Mouse (Mus musculus): ENCODE results near the gene Vill.

Gene Vill

GRCm38 (mm10) chr9:119082039-119082438 is 29.5 kb downstream of the Vill start:
- CTCF ChIA-PET = no interaction called here

GRCm38 (mm10) chr9:119082656-119083430 is 30.3 kb downstream of the Vill start:
- CTCF ChIA-PET = no interaction called here

- CTCF ChIA-PET = interaction anchor here (0.6 to 0.7 kb wide), 2 partner anchors 33 to 53 kb away, joined by 3 to 4 read pairs; no protein-coding TSS in a partner anchor
These were observed 31.4 kb downstream of the Vill start for GRCm38 (mm10) chr9:119083966-119084365.

- CTCF ChIA-PET = no interaction called here
These were observed 33.9 kb downstream of the Vill start for GRCm38 (mm10) chr9:119086451-119086850.

- CTCF ChIA-PET = no interaction called here
These were observed 34.7 kb downstream of the Vill start for GRCm38 (mm10) chr9:119087309-119087708.

- CTCF ChIA-PET = no interaction called here
These were observed 35.7 kb downstream of the Vill start for GRCm38 (mm10) chr9:119088148-119088801.

GRCm38 (mm10) chr9:119089437-119089836 is 36.9 kb downstream of the Vill start:
- CTCF ChIA-PET = no interaction called here

- CTCF ChIA-PET = no interaction called here
These were observed 37.9 kb downstream of the Vill start for GRCm38 (mm10) chr9:119090462-119090861.

GRCm38 (mm10) chr9:119091581-119092310 is 39.2 kb downstream of the Vill start:
- CTCF ChIA-PET = no interaction called here

- CTCF ChIA-PET = no interaction called here
These were observed 40.2 kb downstream of the Vill start for GRCm38 (mm10) chr9:119092473-119093418.

GRCm38 (mm10) chr9:119093419-119094295 is 41.1 kb downstream of the Vill start, which contains the start of gene Plcd1:
Plcd1 (minus strand) TSS chr9:119093502.
- CTCF ChIA-PET = no interaction called here

- CTCF ChIA-PET = no interaction called here
These were observed 42.0 kb downstream of the Vill start for GRCm38 (mm10) chr9:119094462-119095109.

GRCm38 (mm10) chr9:119100177-119100898 is 47.8 kb downstream of the Vill start:
- CTCF ChIA-PET = no interaction called here

- CTCF ChIA-PET = no interaction called here
These were observed 49.6 kb downstream of the Vill start, which contains the start of gene Dlec1 for GRCm38 (mm10) chr9:119101992-119102782. Dlec1 (plus strand) TSS chr9:119102478.

- CTCF ChIA-PET = no interaction called here
These were observed 50.2 kb downstream of the Vill start for GRCm38 (mm10) chr9:119102783-119103113.

- CTCF ChIA-PET = no interaction called here
These were observed 55.0 kb downstream of the Vill start for GRCm38 (mm10) chr9:119107566-119107965.

- CTCF ChIA-PET = no interaction called here
These were observed 57.2 kb downstream of the Vill start for GRCm38 (mm10) chr9:119109685-119110353.

- CTCF ChIA-PET = no interaction called here
These were observed 58.1 kb downstream of the Vill start for GRCm38 (mm10) chr9:119110640-119111039.

All from spleen, embryonic (tissue).